ENCODE assay signal across 8 mouse cellular contexts in genomic region chr10:11282306-11282631, GRCm38 (mm10). TPM values are rescaled to one million over a fixed set of nuclear protein-coding genes. Genes with fewer than 3 reads are reported as not detected.
DNase-seq lines count a peak whose midpoint lies in the region; ATAC-seq and TF ChIP-seq lines count a peak whose summit lies in the region.

No protein-coding gene starts in this region.

- peak overlapping the region; percentile 86 for H3K9ac ChIP-seq in limb, embryonic 15.5 days
- peak overlapping the region; percentile 97; the same call in 1 of the 2 replicates for H3K9ac ChIP-seq in stomach, postnatal 0 days (ENCODE audit: low read length)

- no peaks in the 10 kb centered on the region for H3K9me3 ChIP-seq in limb, embryonic 15.5 days
- H3K9me3 ChIP-seq in stomach, postnatal 0 days (ENCODE audit: control insufficient read depth, low read length), result no peaks in the 10 kb centered on the region

- DNase-seq in thymus, postnatal 0 days (ENCODE audit: low spot score), result peak; percentile 24
- DNase-seq in thymus, postnatal 14 days, result no peak
- DNase-seq in stomach, postnatal 0 days (ENCODE audit: low spot score), result no peak
- DNase-seq in thymus, postnatal 10 days (ENCODE audit: low spot score in 2 of 2), result no peak
- no peak for DNase-seq in left cerebral cortex, postnatal 36 days (ENCODE audit: low spot score in 2 of 2)
- no peak for DNase-seq in urinary bladder, adult 18-20 months (ENCODE audit: low spot score in 2 of 2)

- no peak for TF ChIP-seq CTCF in embryonic fibroblast, embryonic 13.5 days (IDR thresholded peaks at IDR 0.05; ENCODE audit: borderline replicate concordance, insufficient read depth, low read length)
- no peak for TF ChIP-seq CTCF in stomach, postnatal 0 days (IDR thresholded peaks at IDR 0.05; ENCODE audit: low read depth)

- no peaks in the 10 kb centered on the region for H3K36me3 ChIP-seq in limb, embryonic 15.5 days
- H3K36me3 ChIP-seq in stomach, postnatal 0 days (ENCODE audit: control insufficient read depth, insufficient read depth, low read length), result no peaks in the 10 kb centered on the region

- H3K4me3 ChIP-seq in embryonic fibroblast, embryonic 13.5 days (ENCODE audit: insufficient read depth, low read length), result peak overlapping the region; percentile 98
- peak overlapping the region; percentile 92 for H3K4me3 ChIP-seq in limb, embryonic 15.5 days
- H3K4me3 ChIP-seq in stomach, postnatal 0 days (ENCODE audit: low read depth, low read length), result peak overlapping the region; percentile 95

- no peak for TF ChIP-seq EP300 in stomach, postnatal 0 days (optimal IDR thresholded peaks at IDR 0.05)

- H3K4me1 ChIP-seq in embryonic fibroblast, embryonic 13.5 days (ENCODE audit: control insufficient read depth, insufficient read depth, low read length), result no peaks in the 10 kb centered on the region; the same call in 1 of the 2 replicates
- peaks cover 3% of the 10 kb centered on the region; the same call in 1 of the 2 replicates for H3K4me1 ChIP-seq in limb, embryonic 15.5 days
- no peaks in the 10 kb centered on the region for H3K4me1 ChIP-seq in stomach, postnatal 0 days (replicated peaks; ENCODE audit: control insufficient read depth, insufficient read depth)

- no peak for ATAC-seq in limb, embryonic 15.5 days (ENCODE audit: insufficient number of reproducible peaks, low FRiP score, low TSS enrichment, low read depth)
- no peak for ATAC-seq in stomach, postnatal 0 days (ENCODE audit: low FRiP score, low TSS enrichment)

- TF ChIP-seq POLR2A in embryonic fibroblast, embryonic 13.5 days (IDR thresholded peaks at IDR 0.05; ENCODE audit: low read depth, low read length), result no peak

- peak overlapping the region; percentile 39 for H3K4me2 ChIP-seq in limb, embryonic 15.5 days
- peak overlapping the region; percentile 87 for H3K4me2 ChIP-seq in stomach, postnatal 0 days (replicated peaks; ENCODE audit: low read depth)

- H3K27me3 ChIP-seq in limb, embryonic 15.5 days, result no peaks in the 10 kb centered on the region
- no peaks in the 10 kb centered on the region for H3K27me3 ChIP-seq in stomach, postnatal 0 days (ENCODE audit: control insufficient read depth, insufficient read depth, low read length)

- intact Hi-C loops in left cerebral cortex, postnatal 36 days (cut with DNase I), result no loop called here

- WGBS in limb, embryonic 15.5 days, result 0% methylated on average over 4 of the region's 4 CpGs
- WGBS in stomach, postnatal 0 days, result 2% methylated on average over 4 of the region's 4 CpGs

- peak overlapping the region; percentile 52 for H3K27ac ChIP-seq in embryonic fibroblast, embryonic 13.5 days (ENCODE audit: insufficient read depth, low read length)
- H3K27ac ChIP-seq in limb, embryonic 15.5 days, result peak overlapping the region; percentile 97
- H3K27ac ChIP-seq in stomach, postnatal 0 days (replicated peaks), result peak overlapping the region; percentile 98; the same call in 1 of the 2 replicates

RNA-seq across cellular contexts. Expression of gene Fbxo30, which starts 1.1 kb away (rescaled TPM):
- 7.2 and 9.0 TPM in 2 replicates for polyA plus RNA-seq in thymus, postnatal 0 days (2015; fragmentation: Nextera tagmentation; extraction: Ambion mirVana)
- polyA plus RNA-seq in embryonic fibroblast, embryonic 13.5 days (2011; ENCODE audit: insufficient read length, low read depth, missing spikeins), result 30.9 and 33.6 TPM in 2 replicates
- 31.4 and 32.1 TPM in 2 replicates for polyA plus RNA-seq in limb, embryonic 15.5 days (2015; fragmentation: Nextera tagmentation; extraction: Ambion mirVana)
- 12.6 and 13.0 TPM in 2 replicates for polyA plus RNA-seq in stomach, postnatal 0 days (2015; fragmentation: Nextera tagmentation; extraction: Ambion mirVana)
- total RNA-seq in left cerebral cortex, postnatal 36 days (2021), result 10 to 100 TPM in 1 of 2 experiments, 1 to 10 TPM in 1; 9.1 to 10.8 TPM
